Mouse (Mus musculus) gastrocnemius, postnatal 10 days (tissue): ENCODE results near the gene Gm21985. TPM values are rescaled to one million over a fixed set of nuclear protein-coding genes. Genes with fewer than 3 reads are reported as not detected.

Source experiments
- DNase-seq: peaks from one replicate; pipeline ENCODE4 v3.0.0; 2021; ENCODE audit warnings: mixed read lengths
- total RNA-seq, 2 experiments: library from RNA; stranded (reverse); gene quantifications; 2 replicates each; pipeline ENCODE4 v1.2.3; 2021

Gene Gm21985
- total RNA-seq, 2 experiments from 2014 or later, result 0.18 TPM; not detected in 1

GRCm38 (mm10) chr2:112332051-112332898, 66.2 kb downstream of the Gm21985 start:
- no peak for DNase-seq

DNA sequence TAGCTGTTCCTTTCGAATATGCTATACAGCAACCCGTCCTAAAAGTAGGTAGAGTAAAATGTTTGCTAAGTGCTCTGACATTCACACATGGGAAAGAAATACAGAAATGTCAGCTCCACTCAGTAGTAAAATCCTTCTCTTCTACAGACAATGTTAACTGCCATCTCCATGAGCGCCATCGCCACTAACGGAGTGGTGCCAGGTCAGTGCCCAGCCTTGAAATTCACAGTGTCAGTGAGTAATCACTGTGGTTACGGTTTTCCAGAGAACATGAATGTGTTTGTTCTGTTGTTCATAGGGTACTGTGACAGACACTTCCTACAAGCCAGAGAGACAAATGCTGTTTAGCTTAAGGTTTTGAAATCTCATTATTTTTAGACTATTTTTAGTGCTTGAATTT, 71.1 kb downstream of the Gm21985 start:
- no peak for DNase-seq

GRCm38 (mm10) chr2:112339736-112340135, 73.6 kb downstream of the Gm21985 start:
- DNase-seq, result no peak

GRCm38 (mm10) chr2:112341117-112341516, 75.0 kb downstream of the Gm21985 start:
- no peak for DNase-seq

DNA sequence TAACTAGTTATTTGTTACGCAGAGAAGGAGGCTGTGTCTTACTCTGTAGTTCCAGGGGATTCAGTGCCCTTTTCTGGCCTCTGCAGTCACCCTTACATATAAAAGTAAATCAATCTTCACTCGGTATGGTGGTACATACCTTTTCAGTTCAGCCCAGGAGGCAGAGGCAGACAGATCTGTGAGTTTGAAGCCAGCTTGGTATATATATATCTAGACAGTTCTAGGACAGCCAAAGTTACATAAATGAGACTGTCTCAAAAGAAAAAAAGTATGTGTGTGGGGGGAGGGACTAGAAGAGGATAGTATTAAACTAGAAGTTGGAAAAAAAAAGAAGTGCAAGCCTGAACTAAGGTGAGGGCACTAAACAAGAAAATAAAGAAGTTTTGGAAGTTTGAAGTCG, 82.1 kb downstream of the Gm21985 start:
- no peak for DNase-seq

- DNase-seq, result no peak
Observed at GRCm38 (mm10) chr2:112353685-112354455, 87.8 kb downstream of the Gm21985 start.

DNA sequence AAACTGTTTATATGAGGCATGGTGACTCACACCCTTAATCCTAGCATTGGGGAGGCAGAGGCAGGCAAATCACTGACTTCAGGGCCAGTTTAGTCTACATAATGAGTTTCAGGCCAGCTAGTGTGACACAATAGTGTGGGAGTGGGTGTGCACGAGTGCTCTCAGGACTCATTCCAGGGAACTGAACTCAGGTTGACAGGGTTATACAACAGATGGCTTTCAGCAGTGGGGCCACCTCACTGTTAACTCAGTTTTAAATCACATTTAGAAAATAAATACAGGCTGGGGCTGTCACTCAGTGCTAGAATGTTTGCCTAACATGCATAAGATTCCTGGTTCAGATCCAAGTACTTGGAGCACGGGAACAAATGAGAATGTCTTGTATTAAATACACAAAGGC, 93.5 kb downstream of the Gm21985 start:
- no peak for DNase-seq

- no peak for DNase-seq
Observed at GRCm38 (mm10) chr2:112360012-112360780, 94.1 kb downstream of the Gm21985 start.

DNA sequence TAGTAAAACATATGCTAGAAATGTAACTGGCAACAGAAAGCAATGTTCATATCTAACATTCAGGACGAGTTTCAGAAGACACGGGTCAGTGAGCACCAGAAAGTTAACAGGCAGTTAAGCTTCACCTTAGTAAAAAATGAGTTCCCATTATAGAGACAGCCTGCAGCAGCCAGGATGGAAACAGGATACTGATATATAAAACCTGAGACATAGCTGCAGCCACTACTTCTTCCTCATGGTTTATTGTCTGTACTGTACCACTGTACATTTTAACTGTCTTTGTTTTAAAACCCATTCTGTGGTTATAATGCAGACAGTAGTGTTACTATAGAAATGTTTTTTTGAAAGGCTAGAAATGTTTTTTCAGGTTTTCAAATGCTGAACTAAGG, 94.7 kb downstream of the Gm21985 start:
- no peak for DNase-seq

DNA sequence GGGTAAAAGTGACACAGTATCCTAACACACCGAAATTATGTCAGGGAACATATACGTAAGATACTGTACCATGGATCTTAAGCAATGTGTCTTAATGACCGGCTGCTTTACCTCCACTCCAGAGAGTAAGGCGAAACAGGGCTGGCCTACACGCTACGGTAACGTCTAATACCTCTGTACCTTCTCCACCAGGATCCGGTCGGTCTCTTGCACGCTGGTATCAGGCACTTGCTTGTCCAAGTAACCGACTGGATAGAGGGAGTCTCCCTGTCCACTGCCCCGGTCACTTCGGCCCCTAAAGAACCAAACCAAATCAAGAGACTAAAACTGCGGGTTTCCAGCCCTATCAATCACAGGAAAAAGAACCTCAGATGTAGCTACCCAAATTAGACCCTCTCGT, 101.1 kb downstream of the Gm21985 start:
- no peak for DNase-seq

DNA sequence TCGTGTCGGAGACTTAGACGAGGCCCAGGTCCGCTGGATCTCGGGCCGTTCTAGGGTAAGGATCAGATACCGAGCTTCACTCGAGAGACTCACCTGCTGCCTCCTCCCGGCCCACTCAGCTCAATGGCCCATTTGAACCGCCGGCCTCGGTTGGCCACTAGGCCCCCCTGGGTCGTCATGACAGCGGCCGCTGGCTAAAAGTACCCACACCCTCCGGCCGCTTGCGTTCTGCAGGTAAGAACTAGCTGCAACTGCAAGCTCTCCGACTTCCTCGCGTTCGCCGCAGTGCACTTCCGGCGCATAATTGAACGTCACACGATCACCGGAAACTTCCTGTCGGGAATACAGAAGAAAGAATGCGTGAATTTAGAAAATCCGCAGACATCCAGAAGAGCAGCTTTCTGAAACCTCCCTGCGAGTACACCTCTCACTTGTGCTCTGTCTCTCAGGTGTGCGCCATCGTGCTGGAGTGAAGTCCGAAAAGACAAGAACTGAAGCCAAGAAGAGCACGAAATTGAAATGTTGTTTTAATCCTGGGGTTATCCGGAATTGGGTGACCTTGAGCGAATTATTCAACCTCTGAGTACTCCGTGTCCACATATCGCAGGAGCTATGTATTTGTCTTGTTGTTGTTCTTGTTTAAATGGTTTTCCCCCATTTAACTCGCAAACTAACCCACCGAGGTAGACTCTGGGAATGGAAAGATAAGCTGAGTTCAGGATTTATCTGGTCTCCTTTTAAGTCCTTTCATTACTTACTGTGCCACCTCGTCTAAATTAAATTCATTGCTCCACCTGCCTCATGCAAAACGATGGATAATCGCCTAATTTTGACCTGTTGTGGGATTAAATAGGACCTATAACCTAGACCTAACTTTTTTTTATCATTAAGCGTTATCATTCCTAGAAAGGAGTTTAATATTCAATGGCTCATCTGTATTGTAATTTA, 101.9 kb downstream of the Gm21985 start, which contains the start of gene Emc4:
Gene Emc4, minus strand, starts transcription at position 302 of the 948 bp plus-strand sequence.
- DNase-seq, result peak; percentile 92

DNA sequence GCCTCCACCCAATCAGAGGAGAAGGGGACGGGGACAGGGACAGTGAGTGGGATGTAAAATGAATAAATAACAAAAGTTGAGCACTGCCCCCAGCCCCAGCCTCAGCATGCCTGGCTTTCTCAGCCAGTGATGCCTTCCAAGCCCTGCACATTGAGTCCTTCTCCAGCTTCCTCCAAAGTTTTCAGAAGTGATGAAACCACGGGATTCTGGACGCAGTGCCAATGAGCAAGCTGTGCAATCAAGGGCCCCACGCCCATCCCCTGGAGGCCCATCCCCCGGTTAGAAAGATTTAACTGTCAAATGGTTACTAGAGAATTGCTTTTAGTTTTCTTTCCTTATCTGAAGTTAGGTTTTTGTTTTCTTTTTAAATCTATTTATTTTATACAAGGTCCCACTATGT, 103.8 kb downstream of the Gm21985 start:
- DNase-seq, result peak; percentile 52

GRCm38 (mm10) chr2:112373141-112373540, 107.0 kb downstream of the Gm21985 start:
- DNase-seq, result no peak

- DNase-seq, result no peak
Observed at GRCm38 (mm10) chr2:112374610-112375009, 108.5 kb downstream of the Gm21985 start.

- peak; percentile 98 for DNase-seq
Observed at GRCm38 (mm10) chr2:112378973-112379898, 113.1 kb downstream of the Gm21985 start, which contains the start of gene Katnbl1. Gene Katnbl1, plus strand, starts transcription at chr2:112379211.

DNA sequence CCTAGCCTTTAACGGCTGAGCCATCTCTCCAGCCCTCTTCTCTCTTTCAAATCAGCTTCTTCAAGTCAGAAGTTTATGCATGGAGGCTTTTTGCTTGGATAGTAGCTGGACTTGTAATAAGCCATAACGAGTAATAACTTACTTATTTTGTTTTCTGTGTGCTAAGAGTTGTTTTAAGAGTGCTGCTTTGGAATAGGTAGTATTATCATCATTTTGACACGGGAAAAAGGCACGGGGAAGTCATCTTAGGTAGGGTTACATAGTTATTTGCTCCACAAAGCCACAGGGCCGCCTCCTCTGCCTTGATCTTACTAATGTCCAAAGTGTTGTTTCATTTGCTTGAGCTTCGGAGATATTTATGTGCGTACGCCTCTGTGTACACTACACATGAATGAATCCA, 114.0 kb downstream of the Gm21985 start:
- no peak for DNase-seq

- no peak for DNase-seq
Observed at GRCm38 (mm10) chr2:112381219-112381618, 115.1 kb downstream of the Gm21985 start.

DNA sequence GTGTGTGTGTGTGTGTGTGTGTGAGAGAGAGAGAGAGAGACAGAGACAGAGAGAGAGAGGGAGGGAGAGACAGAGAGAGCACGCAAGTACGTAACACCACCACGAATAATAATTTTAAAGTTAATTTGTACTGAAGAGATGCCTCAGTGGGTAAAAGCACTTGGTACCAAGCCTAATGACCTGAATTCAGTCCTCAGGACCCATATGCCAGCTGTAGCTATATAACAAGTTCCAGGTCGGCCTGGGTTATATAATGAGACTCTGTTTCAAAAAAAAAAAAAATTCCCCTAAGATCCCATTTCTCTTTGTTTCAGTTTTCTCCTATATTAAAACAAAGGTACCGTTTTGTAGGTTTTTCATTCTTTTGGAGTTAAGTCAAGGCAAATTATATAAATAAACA, 124.7 kb downstream of the Gm21985 start:
- DNase-seq, result no peak

DNA sequence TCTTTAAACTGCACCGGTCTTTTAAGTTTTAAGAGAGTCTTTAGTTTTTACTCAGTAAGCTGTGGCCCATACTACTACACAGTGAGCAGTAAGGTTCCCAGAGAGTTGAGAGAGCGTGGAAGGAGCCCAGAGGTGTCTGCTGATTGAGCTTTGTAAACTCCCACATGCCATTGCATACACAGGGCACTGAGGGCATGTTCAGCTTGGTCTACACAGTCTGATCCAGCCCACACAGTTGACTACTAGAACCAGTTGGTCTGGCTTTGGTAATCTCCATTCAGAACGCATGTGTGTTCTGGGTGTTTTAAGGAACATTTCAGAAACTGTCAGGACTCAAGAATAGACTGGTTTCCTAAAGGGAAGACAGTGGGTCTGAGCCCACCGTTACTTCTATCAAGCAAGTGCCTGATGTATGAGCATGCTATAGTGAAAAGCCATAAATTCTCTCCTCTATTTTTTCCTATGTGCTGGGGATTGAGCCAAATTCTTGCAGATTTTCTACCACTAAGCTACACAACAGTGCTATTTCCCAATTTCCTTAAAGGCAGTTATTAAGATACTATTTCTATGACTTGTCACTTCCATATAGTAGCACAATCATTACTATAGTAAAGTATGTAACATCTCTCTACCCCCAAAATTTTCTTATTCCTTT, 125.4 kb downstream of the Gm21985 start:
- DNase-seq, result no peak

GRCm38 (mm10) chr2:112392689-112393088, 126.6 kb downstream of the Gm21985 start:
- no peak for DNase-seq
